Mouse (Mus musculus): ENCODE measurements around the gene Tinag. TPM values are rescaled to one million over a fixed set of nuclear protein-coding genes. Genes with fewer than 3 reads are reported as not detected.
"Not testable (repeated sequence)": the region's sequence is repeated elsewhere in the genome, so short reads cannot be mapped to it uniquely, and the experiment has no call there.

Gene Tinag
- not detected for total RNA-seq (2021)
- long read RNA-seq, experiment 1, partial matches to known transcripts: 1 of 1 reads
- long read RNA-seq, experiment 1, other reads (novel, unspliced or antisense): 0 of 1 reads
- long read RNA-seq, experiment 2, partial matches to known transcripts: 1 of 1 reads
- long read RNA-seq, experiment 2, other reads (novel, unspliced or antisense): 0 of 1 reads

GRCm38 (mm10) chr9:77045585-77045984, at the start of gene Tinag:
Gene Tinag (minus strand): TSS chr9:77045794.
- no peak for DNase-seq
- intact Hi-C loops (cut with DNase I): no loop called here

- intact Hi-C loops (cut with DNase I); DNase-seq: not testable (repeated sequence)
Observed at GRCm38 (mm10) chr9:77083221-77083620, 37.6 kb upstream of the Tinag start.

- intact Hi-C loops (cut with DNase I): no loop called here
- DNase-seq: no peak
Observed at GRCm38 (mm10) chr9:77071676-77072075, 26.1 kb upstream of the Tinag start.

- DNase-seq: no peak
- intact Hi-C loops (cut with DNase I): no loop called here
Observed at GRCm38 (mm10) chr9:77056611-77057010, 11.0 kb upstream of the Tinag start.

GRCm38 (mm10) chr9:77054426-77055193, 9.0 kb upstream of the Tinag start:
- DNase-seq: no peak
- intact Hi-C loops (cut with DNase I): no loop called here

GRCm38 (mm10) chr9:77051406-77051805, 5.8 kb upstream of the Tinag start:
- DNase-seq: no peak

GRCm38 (mm10) chr9:77049669-77050068, 4.1 kb upstream of the Tinag start:
- intact Hi-C loops (cut with DNase I): no loop called here
- DNase-seq: no peak

More at GRCm38 (mm10) chr9:77051406-77051805, 5.8 kb upstream of the Tinag start:
- intact Hi-C loops (cut with DNase I): no loop called here

GRCm38 (mm10) chr9:77046067-77046715, 597 bp upstream of the Tinag start:
- intact Hi-C loops (cut with DNase I): no loop called here
- DNase-seq: no peak

- DNase-seq: no peak
- intact Hi-C loops (cut with DNase I): no loop called here
Observed at GRCm38 (mm10) chr9:77035361-77035760, 10.2 kb downstream of the Tinag start.

- DNase-seq: no peak
- intact Hi-C loops (cut with DNase I): no loop called here
Observed at GRCm38 (mm10) chr9:77032430-77033154, 13.0 kb downstream of the Tinag start.

- intact Hi-C loops (cut with DNase I): no loop called here
- DNase-seq: no peak
Observed at GRCm38 (mm10) chr9:77025271-77025670, 20.3 kb downstream of the Tinag start.

- intact Hi-C loops (cut with DNase I): no loop called here
- no peak for DNase-seq
Observed at GRCm38 (mm10) chr9:77018935-77019334, 26.7 kb downstream of the Tinag start.

- no peak for DNase-seq
- intact Hi-C loops (cut with DNase I): no loop called here
Observed at GRCm38 (mm10) chr9:76996021-76996420, 49.6 kb downstream of the Tinag start.

- no peak for DNase-seq
- intact Hi-C loops (cut with DNase I): loop anchor here (1.0 kb wide), 1 partner anchor 392 kb away; no protein-coding TSS in a partner anchor
Observed at GRCm38 (mm10) chr9:76989946-76990345, 55.6 kb downstream of the Tinag start.

GRCm38 (mm10) chr9:76934813-76935212, 110.8 kb downstream of the Tinag start:
- no peak for DNase-seq
- intact Hi-C loops (cut with DNase I): no loop called here

GRCm38 (mm10) chr9:76915093-76915661, 130.4 kb downstream of the Tinag start:
- no peak for DNase-seq
- intact Hi-C loops (cut with DNase I): no loop called here

Measured in gastrocnemius, postnatal 36 days (tissue).